Mouse (Mus musculus): ENCODE results near the gene Spag7.

The Spag7 gene

DNA sequence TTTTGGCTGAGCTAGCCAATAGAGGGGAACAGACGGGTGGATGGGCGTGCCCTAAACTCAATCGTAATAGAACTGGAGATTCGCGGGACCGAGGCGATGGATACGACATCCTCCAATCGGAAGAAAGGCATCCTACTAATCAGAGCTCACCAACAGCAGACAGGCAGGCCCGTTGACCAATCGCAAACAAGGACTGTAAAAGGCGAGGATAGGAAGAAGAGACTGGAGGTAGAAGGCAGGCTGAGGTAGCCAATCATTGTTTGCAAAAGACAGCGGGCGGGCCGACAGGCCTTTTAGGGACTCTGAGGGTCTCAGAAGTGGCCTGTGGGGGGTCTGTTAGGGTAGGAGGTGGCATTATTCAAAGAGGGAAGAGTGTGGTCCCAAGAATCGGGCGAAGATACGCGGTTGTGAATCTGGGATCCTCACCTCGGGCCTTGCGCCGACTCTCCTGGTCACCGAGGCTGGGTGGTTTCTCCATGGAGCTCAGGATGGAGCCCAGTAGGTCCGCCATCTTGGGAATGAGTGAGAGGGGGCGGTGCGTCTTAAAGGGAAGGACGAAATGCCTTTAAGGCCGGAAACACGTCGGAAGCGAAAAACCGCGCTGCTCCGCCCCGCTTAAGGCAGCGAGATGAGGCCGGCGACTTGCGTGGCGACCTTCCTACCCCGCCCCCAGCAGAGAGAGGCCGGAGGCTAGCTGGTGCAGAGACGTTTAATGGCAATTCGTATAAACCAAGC lies at the start of gene Spag7:
Gene Spag7 (minus strand): TSS at position 646 of the 735 bp plus-strand sequence.
- DNase-seq = peak; percentile 96

DNA sequence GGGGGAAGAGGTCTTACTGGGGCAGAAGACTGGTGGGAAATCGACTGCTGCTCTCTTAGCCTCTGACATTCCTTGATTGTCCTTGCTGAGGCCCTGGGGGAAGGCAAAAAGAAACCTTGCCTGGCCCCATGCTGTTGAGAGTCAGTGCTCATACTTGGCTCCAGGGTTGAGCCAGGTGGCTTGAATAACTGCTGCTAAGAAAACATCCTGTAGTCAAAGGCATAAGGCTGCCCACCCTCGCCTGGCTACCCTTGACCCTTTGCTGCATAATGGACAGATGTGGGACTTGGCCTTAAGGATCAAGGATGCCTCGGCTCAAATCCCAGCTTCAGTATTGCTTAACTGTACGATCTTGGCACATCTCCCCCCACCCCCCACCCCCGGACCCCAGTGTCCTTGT lies 49.3 kb upstream of the Spag7 start:
- DNase-seq = no peak

GRCm38 (mm10) chr11:70715832-70716231 lies 46.6 kb upstream of the Spag7 start:
- DNase-seq = no peak

- DNase-seq = no peak
Measured at GRCm38 (mm10) chr11:70713222-70713621, 44.0 kb upstream of the Spag7 start.

- no peak for DNase-seq
Measured at GRCm38 (mm10) chr11:70711026-70711425, 41.8 kb upstream of the Spag7 start.

DNA sequence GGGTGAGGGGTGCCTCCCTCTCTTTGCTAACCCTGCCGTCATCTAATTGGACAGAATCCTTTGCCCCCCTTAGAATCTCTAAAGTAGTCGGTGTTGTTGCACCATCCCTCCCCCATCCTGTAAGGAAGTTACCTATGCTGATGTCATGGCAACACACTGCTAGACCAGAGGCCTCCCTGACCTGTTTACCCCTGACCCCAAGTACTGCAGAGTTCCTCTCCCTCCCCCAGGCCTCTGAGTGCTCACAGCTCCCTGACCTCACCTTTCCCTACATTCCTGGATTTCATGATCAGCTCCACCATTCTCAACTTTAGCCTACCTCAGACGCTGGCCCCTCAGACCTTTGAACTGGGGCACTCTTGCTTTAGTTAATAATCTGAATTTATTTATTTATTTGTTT lies 36.9 kb upstream of the Spag7 start:
- DNase-seq = no peak

GRCm38 (mm10) chr11:70702781-70703180 lies 33.6 kb upstream of the Spag7 start:
- DNase-seq = peak; percentile 73

DNA sequence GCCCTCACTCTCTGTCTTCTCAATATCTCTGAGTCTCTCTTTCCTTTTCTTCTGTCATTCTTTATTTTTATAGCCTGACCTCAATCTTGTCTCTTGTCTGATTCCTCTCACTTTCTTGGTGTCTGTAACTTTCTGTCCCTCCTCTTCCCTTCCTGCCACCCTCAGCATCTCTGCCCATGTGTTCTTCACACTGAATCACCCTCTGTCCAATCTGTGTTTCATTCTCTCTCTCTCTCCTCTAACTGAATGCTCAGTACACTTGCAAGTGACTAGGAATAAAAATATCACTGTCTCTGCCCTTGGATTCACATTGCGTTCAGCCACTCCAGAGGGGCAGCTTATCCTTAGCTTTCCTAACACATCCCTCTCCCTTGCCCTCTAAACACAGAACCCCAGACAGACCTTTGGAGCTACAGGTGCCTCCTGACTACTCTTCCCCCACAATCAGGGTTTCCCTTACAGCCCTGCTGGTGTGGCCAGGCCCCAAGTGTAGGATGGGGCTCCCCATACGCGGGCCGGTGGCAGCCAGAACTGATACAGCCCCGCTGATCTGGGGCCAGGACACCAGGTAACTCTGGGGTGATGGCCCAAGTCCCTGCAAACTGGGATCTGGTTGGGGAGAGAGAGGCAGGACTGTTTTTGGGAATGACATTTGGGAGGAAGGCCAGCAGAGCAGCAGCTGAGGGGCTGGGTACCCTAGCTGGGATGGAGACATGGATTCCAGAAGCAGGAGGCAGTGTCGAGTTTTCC lies 32.9 kb upstream of the Spag7 start:
- DNase-seq = no peak

- DNase-seq = peak; percentile 22
Measured at GRCm38 (mm10) chr11:70701221-70701955, 32.2 kb upstream of the Spag7 start.

GRCm38 (mm10) chr11:70700613-70701012 lies 31.4 kb upstream of the Spag7 start:
- DNase-seq = peak; percentile 77

DNA sequence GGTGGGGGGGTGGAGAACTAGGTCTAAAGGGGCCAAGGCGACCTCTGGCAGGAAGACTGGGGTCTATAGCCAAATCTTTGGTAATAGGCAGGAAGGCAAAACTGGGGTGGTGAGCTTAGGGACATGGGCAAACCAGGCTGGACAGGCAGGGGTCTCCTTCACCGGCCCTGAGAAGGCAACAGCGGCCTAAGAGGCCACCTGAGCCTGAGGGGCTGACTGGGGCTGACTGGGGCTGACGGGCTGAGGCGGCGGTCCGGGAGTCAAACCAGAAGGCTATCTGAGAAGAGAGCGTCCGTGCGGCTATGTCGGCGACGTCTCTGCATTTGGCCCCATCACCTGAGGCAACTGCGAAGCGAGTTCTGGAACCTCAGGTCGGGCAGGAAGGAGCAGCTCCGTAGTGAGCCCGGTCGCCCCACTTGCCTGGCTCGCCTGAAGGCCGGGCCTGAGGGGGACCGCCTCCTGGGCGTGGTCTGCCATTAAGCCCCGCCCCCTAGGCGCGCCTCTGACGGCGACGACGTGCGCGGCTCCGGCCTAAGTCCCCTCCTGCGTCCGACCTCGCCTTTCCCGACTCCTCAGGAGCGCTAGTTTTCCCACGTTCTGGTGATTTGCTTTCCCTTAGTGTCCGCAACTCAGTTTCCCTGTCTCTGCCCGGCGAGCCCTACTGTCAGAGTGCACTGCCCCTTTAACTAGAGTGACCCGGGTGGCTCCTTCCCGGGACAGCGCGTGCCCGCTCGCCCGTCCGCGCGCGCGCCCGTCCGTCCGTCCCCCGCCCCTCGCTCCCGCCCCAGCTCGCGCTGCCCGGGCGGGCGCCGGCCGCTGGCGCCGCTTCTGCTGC lies 30.7 kb upstream of the Spag7 start, which contains the start of the genes Inca1 and Kif1c:
Gene Inca1 (minus strand): TSS at position 434 of the 835 bp plus-strand sequence.
Gene Kif1c (plus strand): TSS at position 827 of the 835 bp plus-strand sequence.
- peak; percentile 97 for DNase-seq

- DNase-seq = no peak
Measured at GRCm38 (mm10) chr11:70699051-70699450, 29.8 kb upstream of the Spag7 start.

DNA sequence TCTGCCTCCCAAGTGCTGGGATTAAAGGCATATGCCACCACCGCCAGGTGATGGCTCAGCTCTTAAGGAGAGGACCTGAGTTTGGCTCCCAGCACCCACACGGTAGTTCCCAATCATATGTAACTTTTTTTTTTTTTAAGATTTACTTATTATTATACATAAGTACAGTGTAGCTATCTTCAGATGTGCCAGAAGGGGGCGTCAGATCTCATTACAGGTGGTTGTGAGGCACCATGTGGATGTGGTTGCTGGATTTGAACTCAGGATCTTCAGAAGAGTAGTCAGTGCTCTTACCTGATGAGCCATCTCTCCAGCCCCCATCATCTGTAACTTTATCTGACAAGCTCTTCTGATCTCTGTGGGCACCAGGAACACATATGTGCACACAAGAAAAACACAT lies 28.2 kb upstream of the Spag7 start:
- DNase-seq = no peak

- no peak for DNase-seq
Measured at GRCm38 (mm10) chr11:70693504-70693903, 24.3 kb upstream of the Spag7 start.

DNA sequence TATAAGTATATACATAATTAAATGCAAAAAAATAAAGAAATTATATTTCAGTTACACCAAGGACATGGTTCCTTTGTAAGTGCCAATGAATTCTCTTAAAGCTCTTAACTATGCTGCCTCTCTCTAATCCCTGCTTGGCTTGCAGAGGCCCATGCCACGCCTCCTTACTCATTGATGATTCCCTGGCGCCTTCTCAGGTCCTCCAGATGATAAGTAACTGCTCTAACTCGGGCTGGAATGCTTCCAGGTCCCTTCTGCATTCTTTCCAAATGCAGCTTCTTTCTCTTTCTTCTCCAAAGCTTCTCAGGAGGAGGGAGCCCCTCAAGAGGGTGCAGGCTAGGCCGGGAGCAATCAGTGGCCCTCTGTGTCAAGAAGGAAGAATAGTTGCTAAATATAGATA lies 20.4 kb upstream of the Spag7 start:
- DNase-seq = no peak

DNA sequence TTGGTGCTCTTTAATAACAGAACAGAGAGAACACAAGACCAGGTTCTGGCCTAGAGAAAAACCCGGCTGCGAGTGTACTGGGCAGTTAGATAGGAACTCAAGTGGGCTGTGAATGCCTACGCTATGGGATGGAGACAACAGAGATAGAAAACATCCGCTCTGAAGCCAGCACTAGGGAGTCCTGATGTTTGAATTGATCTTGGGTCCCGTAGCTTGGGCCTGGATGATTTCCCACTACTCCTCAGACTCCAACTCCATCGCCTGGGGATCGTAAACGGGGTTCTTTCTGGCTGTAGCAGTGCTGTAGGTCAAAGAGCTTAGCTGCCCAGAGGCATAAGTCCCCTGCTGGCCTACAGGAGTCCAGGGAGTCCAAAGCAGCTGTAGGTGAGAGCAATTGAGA lies 19.2 kb upstream of the Spag7 start:
- no peak for DNase-seq

GRCm38 (mm10) chr11:70687601-70688199 lies 18.5 kb upstream of the Spag7 start, which contains the start of gene Camta2:
Camta2 (minus strand) TSS chr11:70688105.
- peak; percentile 92 for DNase-seq

- no peak for DNase-seq
Measured at GRCm38 (mm10) chr11:70686901-70687566, 17.8 kb upstream of the Spag7 start.

DNA sequence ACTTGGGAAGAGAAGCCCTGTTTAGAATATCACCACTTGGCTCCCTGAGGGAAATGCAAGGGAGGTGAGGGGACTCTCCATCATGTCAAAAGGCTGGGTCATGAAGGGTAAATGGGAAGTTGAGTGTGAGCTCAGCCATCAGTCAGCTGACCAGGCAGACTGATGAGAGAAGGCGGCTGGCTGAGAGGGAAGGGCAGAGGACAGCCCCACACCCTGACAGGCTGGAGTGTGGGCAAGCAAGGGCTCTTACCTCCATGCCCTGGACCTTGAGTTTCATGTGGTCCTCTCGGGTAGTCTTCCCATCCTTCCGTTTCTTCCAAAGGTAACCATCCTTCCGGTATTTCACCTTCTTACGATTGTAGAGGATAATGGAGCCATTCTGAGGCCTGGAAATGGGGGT lies 14.4 kb upstream of the Spag7 start:
- no peak for DNase-seq

GRCm38 (mm10) chr11:70681897-70682581 lies 12.8 kb upstream of the Spag7 start:
- DNase-seq = peak; percentile 38

- no peak for DNase-seq
Measured at GRCm38 (mm10) chr11:70681170-70681569, 12.0 kb upstream of the Spag7 start.

Measured in lung, postnatal 14 days (tissue).